Mouse (Mus musculus) ES-E14 (cell line): ENCODE results near the gene Zfp865. TPM values are rescaled to one million over a fixed set of nuclear protein-coding genes. Genes with fewer than 3 reads are reported as not detected.
"Not testable (repeated sequence)": the region's sequence is repeated elsewhere in the genome, so short reads cannot be mapped to it uniquely, and the experiment has no call there.

Source experiments
- DNase-seq: peaks from one replicate; pipeline ENCODE4 v3.0.0-alpha.2; 2013; ENCODE audit warnings: low read depth, low spot score
- H3K27ac ChIP-seq: 2 replicates; pipeline ENCODE4 v1.5.1; 2012; ENCODE audit warnings: low read depth, mild to moderate bottlenecking, low read length, moderate library complexity, mixed read lengths; ENCODE audit not compliant: poor library complexity, insufficient read depth, severe bottlenecking
- H3K36me3 ChIP-seq: 2 replicates; pipeline ENCODE4 v1.6.1; 2012; ENCODE audit warnings: mild to moderate bottlenecking, low read length, moderate library complexity, mixed read lengths; ENCODE audit not compliant: control insufficient read depth, poor library complexity, insufficient read depth, severe bottlenecking
- H3K4me1 ChIP-seq, 2 experiments: fragments of 150-350 bp in 1 of 2; sonication (generic) in 1 of 2; 2 replicates each; pipeline ENCODE4 v1.6.1; 2012; ENCODE audit warnings: low read length in 2 of 2, mild to moderate bottlenecking in 1 of 2, mixed read lengths in 1 of 2; ENCODE audit not compliant: control insufficient read depth in 2 of 2, insufficient read depth in 2 of 2, poor library complexity in 1 of 2
- H3K4me3 ChIP-seq, 2 experiments: fragments of 150-350 bp in 1 of 2; sonication (generic) in 1 of 2; 2 replicates each; pipeline ENCODE4 v1.5.1; 2012; ENCODE audit warnings: low read length in 2 of 2, low read depth in 1 of 2, mild to moderate bottlenecking in 1 of 2, mixed read lengths in 1 of 2; ENCODE audit not compliant: insufficient read depth in 1 of 2, poor library complexity in 1 of 2, severe bottlenecking in 1 of 2
- H3K9ac ChIP-seq: 2 replicates; pipeline ENCODE4 v1.6.1; 2012; ENCODE audit warnings: low read depth, mild to moderate bottlenecking, low read length, mixed read lengths; ENCODE audit not compliant: poor library complexity, insufficient read depth, severe bottlenecking
- H3K9me3 ChIP-seq: fragments of 150-350 bp; sonication (generic); 2 replicates; pipeline ENCODE4 v1.6.1; 2012; ENCODE audit warnings: low read depth, mild to moderate bottlenecking, low read length; ENCODE audit not compliant: control insufficient read depth, insufficient read depth
- CHD2 ChIP-seq: IDR thresholded peaks from 2 replicates; pipeline ENCODE4 v1.6.1; 2014; ENCODE audit warnings: mild to moderate bottlenecking, low read depth, low read length, inconsistent platforms
- HCFC1 ChIP-seq: IDR thresholded peaks from 2 replicates; pipeline ENCODE4 v1.6.1; 2012; ENCODE audit warnings: low read length, inconsistent platforms, borderline replicate concordance; ENCODE audit not compliant: insufficient read depth
- MAFK ChIP-seq: IDR thresholded peaks from 2 replicates; pipeline ENCODE4 v1.6.1; 2014; ENCODE audit warnings: mild to moderate bottlenecking, low read depth, low read length, inconsistent platforms; ENCODE audit not compliant: insufficient read depth
- ZC3H11A ChIP-seq: IDR thresholded peaks from 2 replicates; pipeline ENCODE4 v1.6.1; 2012; ENCODE audit warnings: low read depth, mild to moderate bottlenecking, inconsistent platforms, low read length, borderline replicate concordance
- ZNF384 ChIP-seq: IDR thresholded peaks from 2 replicates; pipeline ENCODE4 v1.6.1; 2012; ENCODE audit warnings: low read depth, low read length, inconsistent platforms
- in situ Hi-C, 2 experiments: fragments of 600-800 bp; cut with MboI; formaldehyde crosslinking; loops; one replicate each; pipeline ENCODE4 v1.15.1; 2025; ENCODE audit warnings: low sequenced_read_pairs in 2 of 2, inconsistent platforms in 1 of 2; ENCODE audit not compliant: unreplicated experiment in 2 of 2
- total RNA-seq: library from RNA; depleted of rRNA; stranded (reverse); fragments of 300-350 nt; gene quantifications from 2 replicates; pipeline ENCODE4 v1.2.3, GENCODE M21; 2012

Zfp865 gene
- total RNA-seq, 1 experiment, result 12.9 TPM

DNA sequence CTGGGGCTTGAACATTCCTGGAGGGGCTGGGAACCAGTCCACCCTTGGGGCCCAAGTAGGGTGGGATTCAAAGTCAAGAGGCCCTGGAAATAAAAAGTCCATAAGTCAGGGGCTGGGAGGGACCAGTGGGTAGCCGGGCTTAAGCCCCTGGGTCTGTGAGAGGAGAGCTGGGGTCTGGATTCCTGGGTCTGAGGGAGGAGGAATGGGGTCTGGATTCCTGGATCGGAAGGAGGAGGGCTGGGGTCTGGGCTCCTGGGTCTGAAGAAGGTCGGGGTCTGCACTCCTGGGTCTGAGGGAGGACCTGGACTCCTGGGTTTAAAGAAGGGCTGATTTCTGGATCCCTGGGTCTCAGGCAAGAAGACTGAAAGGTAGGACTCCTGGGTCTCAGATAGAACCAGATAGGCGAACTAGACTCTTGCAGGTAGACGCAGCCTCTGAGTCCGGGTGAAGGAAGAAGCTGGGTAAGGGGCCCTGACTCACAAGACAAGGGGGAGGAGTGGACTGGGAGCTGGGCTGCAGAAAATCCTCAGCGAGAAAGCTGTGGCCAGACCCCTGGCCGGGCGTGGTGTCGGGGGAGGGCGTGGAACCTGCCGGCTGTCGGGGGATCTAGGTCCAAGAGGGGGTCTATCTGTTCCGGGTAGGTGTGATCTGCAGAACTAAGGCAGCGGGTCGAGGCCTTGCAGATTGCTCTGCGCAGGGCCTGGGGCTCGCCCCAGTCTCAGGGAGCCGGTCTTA lies 24.7 kb upstream of the Zfp865 start:
- no peak for DNase-seq
- in situ Hi-C loops, result no loop called here
- Histone ChIP-seq H3K27ac (no peak overlapping the region), H3K9ac (peak overlapping the region; percentile 72), H3K4me3 (peak overlapping the region; percentile 85 to 86), H3K9me3 (no peaks in the 10 kb centered on the region), H3K36me3 (no peaks in the 10 kb centered on the region), H3K4me1 (peaks cover 0 to 3% of the 10 kb centered on the region in 2 experiments; a peak in 1 of 4 replicates)
- no peak for TF ChIP-seq ZNF384
- TF ChIP-seq HCFC1, result 0 out of 2 replicates have a peak, but pooled peaks have one; percentile 7

DNA sequence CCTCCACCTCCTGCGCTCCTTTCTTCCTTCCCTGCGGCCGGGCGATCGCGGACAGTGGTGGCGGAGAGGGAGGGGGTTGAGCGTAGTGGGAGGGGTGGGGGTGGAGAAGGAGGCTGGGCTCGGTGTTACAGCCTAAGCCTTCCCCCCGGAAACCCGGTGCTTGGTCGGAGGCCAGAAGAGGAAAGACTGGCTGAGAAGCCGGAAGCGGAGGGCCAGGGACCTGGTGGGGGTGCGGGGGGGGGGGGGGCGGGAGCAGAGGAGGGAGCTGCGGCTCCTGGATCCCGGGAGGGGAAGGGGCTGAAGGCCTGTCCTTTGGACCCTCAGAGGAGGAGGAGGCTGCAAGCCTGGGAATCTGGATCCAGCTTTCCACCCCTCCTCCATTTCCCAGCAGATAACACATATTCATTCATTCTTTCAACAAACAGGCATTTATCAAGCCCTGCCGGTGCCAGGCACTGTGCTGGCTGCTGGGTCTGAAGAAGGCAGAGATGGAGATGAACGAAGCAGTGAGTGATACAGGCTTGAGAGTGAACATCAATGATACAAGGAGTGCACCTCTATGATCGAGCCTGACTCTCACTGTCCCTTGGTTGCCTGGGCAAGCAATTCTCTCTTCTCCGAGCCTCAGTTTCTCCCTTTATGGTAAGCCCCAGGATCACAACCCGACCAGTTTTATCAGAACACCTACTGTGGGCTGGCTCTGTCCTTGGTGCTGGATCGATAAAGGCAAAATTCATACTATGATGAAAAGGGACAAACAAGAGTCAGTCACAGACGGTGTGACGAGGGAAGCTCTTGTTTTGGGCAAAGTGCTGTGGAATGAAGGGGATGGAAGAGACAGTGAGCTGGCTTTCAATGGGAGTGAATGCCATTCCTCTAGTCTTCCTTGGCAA lies 23.9 kb upstream of the Zfp865 start, which contains the start of gene Zfp579:
Gene Zfp579 (minus strand): TSS at position 156 of the 893 bp plus-strand sequence.
- no peak within 1 kb of the TSS for H3K27ac ChIP-seq
- peak within 1 kb of the TSS; percentile 72 for H3K9ac ChIP-seq
- peak within 1 kb of the TSS; percentile 85 to 86 for H3K4me3 ChIP-seq
- TF ChIP-seq ZNF384 (no peak), ZC3H11A (no peak), MAFK (no peak), CHD2 (no peak), HCFC1 (no peak)
- peaks cover 0 to 3% of the 10 kb centered on the region in 2 experiments; a peak in 1 of 4 replicates for H3K4me1 ChIP-seq
- H3K36me3 ChIP-seq, result no peaks in the 10 kb centered on the region
- in situ Hi-C loops, result no loop called here
- H3K9me3 ChIP-seq, result no peaks in the 10 kb centered on the region
- DNase-seq, result no peak

DNA sequence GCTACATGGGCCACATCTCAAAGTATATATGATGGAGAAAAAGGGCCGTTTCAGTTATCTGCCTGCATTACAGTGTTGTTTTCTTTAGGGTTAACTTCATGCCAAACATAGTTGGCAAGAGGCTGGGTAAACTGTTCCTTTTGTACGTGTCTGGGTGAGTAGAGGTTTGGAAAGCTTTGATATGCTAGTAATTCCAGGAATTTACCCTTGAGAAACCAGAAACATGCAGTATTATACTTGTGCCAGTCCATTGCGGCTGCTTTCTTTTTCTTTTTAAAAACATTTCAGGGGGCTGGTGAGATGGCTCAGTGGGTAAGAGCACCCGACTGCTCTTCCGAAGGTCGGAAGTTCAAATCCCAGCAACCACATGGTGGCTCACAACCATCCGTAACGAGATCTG lies 23.2 kb upstream of the Zfp865 start:
- in situ Hi-C loops, result no loop called here
- 0 out of 4 replicates have a peak overlapping the region, but pooled peaks of 1 of the 2 experiments have one; percentile 65 for H3K4me3 ChIP-seq
- H3K4me1 ChIP-seq, result peaks cover 0 to 3% of the 10 kb centered on the region in 2 experiments; a peak in 1 of 4 replicates
- no peak for DNase-seq
- no peak overlapping the region for H3K27ac ChIP-seq
- no peak overlapping the region for H3K9ac ChIP-seq
- no peak for TF ChIP-seq ZNF384
- no peak for TF ChIP-seq MAFK
- TF ChIP-seq ZC3H11A, result no peak
- TF ChIP-seq CHD2, result no peak
- TF ChIP-seq HCFC1, result no peak
- H3K36me3 ChIP-seq, result no peaks in the 10 kb centered on the region
- H3K9me3 ChIP-seq, result no peaks in the 10 kb centered on the region

DNA sequence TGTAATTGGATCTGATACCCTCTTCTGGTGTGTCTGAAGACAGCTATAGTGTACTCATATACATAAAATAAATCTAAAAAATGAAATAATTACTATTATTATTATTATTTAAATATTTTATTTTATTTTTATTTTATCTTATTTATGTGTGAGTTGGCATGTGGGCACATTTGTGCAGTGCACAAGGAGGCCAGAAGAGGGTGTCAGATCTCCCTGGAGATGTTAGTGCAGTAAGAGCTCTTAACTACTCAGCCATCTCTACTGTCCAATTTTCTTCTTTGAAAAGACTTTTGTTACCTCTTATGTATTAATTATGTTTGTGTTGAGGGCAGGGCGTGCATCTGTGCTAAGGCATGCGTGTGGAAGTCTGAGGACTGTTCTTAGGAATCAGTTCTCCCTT lies 20.3 kb upstream of the Zfp865 start:
- Histone ChIP-seq H3K27ac (no peak overlapping the region), H3K9ac (no peak overlapping the region), H3K4me3 (no peak overlapping the region), H3K36me3 (no peaks in the 10 kb centered on the region), H3K4me1 (0 out of 4 replicates have a peak, but pooled peaks cover 0 to 2% of the 10 kb centered on the region in 2 experiments), H3K9me3 (no peaks in the 10 kb centered on the region)
- no peak for DNase-seq
- TF ChIP-seq ZC3H11A, result no peak
- TF ChIP-seq CHD2, result no peak
- TF ChIP-seq MAFK, result no peak
- no peak for TF ChIP-seq ZNF384
- TF ChIP-seq HCFC1, result no peak
- in situ Hi-C loops, result no loop called here

DNA sequence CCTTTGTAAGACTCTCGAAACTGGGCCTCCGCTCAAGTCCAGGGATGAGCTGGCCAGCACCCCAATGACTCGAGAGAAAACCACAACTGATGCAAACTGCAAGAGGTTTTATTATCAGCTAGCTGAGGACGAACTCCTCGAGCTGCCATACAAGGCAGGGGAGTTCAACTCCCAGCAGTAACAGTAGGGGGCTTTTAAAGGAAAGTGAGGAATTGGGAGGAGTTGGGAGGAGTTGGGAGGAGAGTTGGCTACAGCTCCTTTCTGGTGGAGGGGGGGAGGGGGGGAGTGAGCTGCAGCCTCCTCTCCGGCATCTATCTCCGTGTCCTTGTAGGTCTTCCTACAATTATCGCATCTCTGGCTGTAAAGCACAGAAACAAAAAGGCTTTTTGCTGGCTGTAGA lies 17.3 kb upstream of the Zfp865 start:
- H3K27ac ChIP-seq, H3K4me1 ChIP-seq, in situ Hi-C loops, DNase-seq, H3K9me3 ChIP-seq, H3K36me3 ChIP-seq, H3K4me3 ChIP-seq, H3K9ac ChIP-seq: not testable (repeated sequence)
